ENCODE assay signal across 11 mouse cellular contexts in genomic region chr13:47843541-47844267, GRCm38 (mm10).
DNase-seq lines count a peak whose midpoint lies in the region; ATAC-seq and TF ChIP-seq lines count a peak whose summit lies in the region.
"Had no signal": no experiment of that assay in that cellular context is flagged by ENCODE, and none has a peak within 500 bp of the region (broad histone marks: within the 10 kb centered on the region; RNA-seq: fewer than 3 reads in every experiment).

No protein-coding gene starts in this region.

- H3K36me3 ChIP-seq in intestine, embryonic 14.5 days (ENCODE audit: control insufficient read depth, insufficient read depth, low read length), result no peaks in the 10 kb centered on the region
- no peaks in the 10 kb centered on the region for H3K36me3 ChIP-seq in intestine, embryonic 16.5 days (ENCODE audit: control insufficient read depth, insufficient read depth, low read length)
- no peaks in the 10 kb centered on the region for H3K36me3 ChIP-seq in forebrain, postnatal 0 days (ENCODE audit: insufficient read depth)
- no peaks in the 10 kb centered on the region for H3K36me3 ChIP-seq in midbrain, embryonic 14.5 days (ENCODE audit: control insufficient read depth, insufficient read depth, low read length)
- no peaks in the 10 kb centered on the region for H3K36me3 ChIP-seq in kidney, embryonic 16.5 days (ENCODE audit: insufficient read depth, low read length)

- H3K27me3 ChIP-seq in intestine, embryonic 14.5 days (replicated peaks; ENCODE audit: control insufficient read depth, insufficient read depth, low read length), result no peaks in the 10 kb centered on the region
- H3K27me3 ChIP-seq in intestine, embryonic 16.5 days (replicated peaks; ENCODE audit: control insufficient read depth, insufficient read depth, low read length), result no peaks in the 10 kb centered on the region
- no peaks in the 10 kb centered on the region for H3K27me3 ChIP-seq in forebrain, postnatal 0 days (ENCODE audit: insufficient read depth, low read length)
- no peaks in the 10 kb centered on the region for H3K27me3 ChIP-seq in midbrain, embryonic 14.5 days (ENCODE audit: control insufficient read depth, insufficient read depth, low read length)
- no peaks in the 10 kb centered on the region for H3K27me3 ChIP-seq in kidney, embryonic 16.5 days (ENCODE audit: insufficient read depth, low read length)
- H3K27me3 ChIP-seq: Patski had no signal

- DNase-seq in intestine, embryonic 14.5 days (ENCODE audit: low spot score), result no peak
- peak; percentile 9 for DNase-seq in embryo, embryonic 9.5 days (ENCODE audit: extremely low spot score)
- no peak for DNase-seq in forebrain, postnatal 0 days
- DNase-seq in midbrain, embryonic 14.5 days, result peak; percentile 79
- DNase-seq in urinary bladder, postnatal 14 days (ENCODE audit: low spot score), result no peak
- DNase-seq in ovary, postnatal 14 days (ENCODE audit: low spot score), result no peak
- DNase-seq: cerebellum, postnatal 14 days; lung, postnatal 14 days had no signal

- no peak for TF ChIP-seq CTCF in forebrain, postnatal 0 days (IDR thresholded peaks at IDR 0.05; ENCODE audit: low read depth)

- no peak overlapping the region for H3K4me2 ChIP-seq in intestine, embryonic 14.5 days (ENCODE audit: low read length)
- H3K4me2 ChIP-seq in intestine, embryonic 16.5 days (ENCODE audit: low read depth, low read length), result no peak overlapping the region
- peak overlapping the region; percentile 15; the same call in 1 of the 2 replicates for H3K4me2 ChIP-seq in forebrain, postnatal 0 days (ENCODE audit: low read depth)
- peak overlapping the region; percentile 45 for H3K4me2 ChIP-seq in midbrain, embryonic 14.5 days (ENCODE audit: low read length)
- H3K4me2 ChIP-seq in kidney, embryonic 16.5 days (replicated peaks; ENCODE audit: low read depth, low read length), result no peak overlapping the region

- H3K4me3 ChIP-seq in intestine, embryonic 14.5 days (ENCODE audit: low read depth, low read length), result no peak overlapping the region
- H3K4me3 ChIP-seq in intestine, embryonic 16.5 days (ENCODE audit: low read length), result no peak overlapping the region
- no peak overlapping the region for H3K4me3 ChIP-seq in forebrain, postnatal 0 days (ENCODE audit: low read depth, low read length)
- H3K4me3 ChIP-seq in midbrain, embryonic 14.5 days (replicated peaks; ENCODE audit: low read depth, low read length), result no peak overlapping the region
- H3K4me3 ChIP-seq in kidney, embryonic 16.5 days (ENCODE audit: low read length), result no peak overlapping the region

- H3K27ac ChIP-seq in intestine, embryonic 14.5 days (ENCODE audit: low read depth), result peak overlapping the region; percentile 38; the same call in 1 of the 2 replicates
- no peak overlapping the region for H3K27ac ChIP-seq in intestine, embryonic 16.5 days (ENCODE audit: low read length)
- H3K27ac ChIP-seq in forebrain, postnatal 0 days (ENCODE audit: low read depth, low read length), result no peak overlapping the region
- H3K27ac ChIP-seq in midbrain, embryonic 14.5 days (replicated peaks; ENCODE audit: low read depth, low read length), result peak overlapping the region; percentile 73
- H3K27ac ChIP-seq in kidney, embryonic 16.5 days (ENCODE audit: low read length), result no peak overlapping the region

- peaks cover 6% of the 10 kb centered on the region for H3K4me1 ChIP-seq in intestine, embryonic 14.5 days (replicated peaks; ENCODE audit: control insufficient read depth, insufficient read depth, low read length)
- H3K4me1 ChIP-seq in intestine, embryonic 16.5 days (ENCODE audit: control insufficient read depth, insufficient read depth, low read length), result peaks cover 1% of the 10 kb centered on the region; the same call in 1 of the 2 replicates
- H3K4me1 ChIP-seq in forebrain, postnatal 0 days (ENCODE audit: insufficient read depth), result peaks cover 9% of the 10 kb centered on the region; the same call in 1 of the 2 replicates
- peaks cover 19% of the 10 kb centered on the region for H3K4me1 ChIP-seq in midbrain, embryonic 14.5 days (ENCODE audit: control insufficient read depth, insufficient read depth, low read length)
- peaks cover 5% of the 10 kb centered on the region; the same call in 1 of the 2 replicates for H3K4me1 ChIP-seq in kidney, embryonic 16.5 days (ENCODE audit: insufficient read depth, low read length)

- 60% methylated on average over 13 of the region's 13 CpGs for WGBS in intestine, embryonic 14.5 days
- WGBS in intestine, embryonic 16.5 days, result 53% methylated on average over 13 of the region's 13 CpGs
- 7% methylated on average over 13 of the region's 13 CpGs for WGBS in forebrain, postnatal 0 days
- WGBS in midbrain, embryonic 14.5 days, result 4% methylated on average over 13 of the region's 13 CpGs
- 53% methylated on average over 13 of the region's 13 CpGs for WGBS in kidney, embryonic 16.5 days

- H3K9me3 ChIP-seq in intestine, embryonic 14.5 days (ENCODE audit: control insufficient read depth, low read length), result no peaks in the 10 kb centered on the region
- no peaks in the 10 kb centered on the region; the same call in 1 of the 2 replicates for H3K9me3 ChIP-seq in intestine, embryonic 16.5 days (ENCODE audit: control insufficient read depth, low read length)
- H3K9me3 ChIP-seq in forebrain, postnatal 0 days (ENCODE audit: low read length), result no peaks in the 10 kb centered on the region
- H3K9me3 ChIP-seq in midbrain, embryonic 14.5 days (ENCODE audit: control insufficient read depth, low read length), result 0 out of 2 replicates have a peak, but pooled peaks cover 2% of the 10 kb centered on the region
- 0 out of 2 replicates have a peak, but pooled peaks cover 2% of the 10 kb centered on the region for H3K9me3 ChIP-seq in kidney, embryonic 16.5 days (ENCODE audit: low read length)

- ATAC-seq in intestine, embryonic 14.5 days (replicated peaks; ENCODE audit: low FRiP score, low TSS enrichment, low read depth), result no peak; the same call in 1 of the 2 replicates
- no peak for ATAC-seq in intestine, embryonic 16.5 days
- peak; percentile 43; the same call in 1 of the 2 replicates for ATAC-seq in forebrain, postnatal 0 days
- ATAC-seq in midbrain, embryonic 14.5 days (ENCODE audit: low FRiP score, low TSS enrichment), result peak; percentile 37; the same call in 1 of the 2 replicates
- ATAC-seq in kidney, embryonic 16.5 days (ENCODE audit: low FRiP score, low TSS enrichment), result no peak
- ATAC-seq: Patski had no signal

- H3K9ac ChIP-seq in intestine, embryonic 14.5 days (ENCODE audit: low read length), result no peak overlapping the region
- H3K9ac ChIP-seq in intestine, embryonic 16.5 days (ENCODE audit: low read depth, low read length), result no peak overlapping the region
- H3K9ac ChIP-seq in forebrain, postnatal 0 days, result no peak overlapping the region
- no peak overlapping the region; the same call in 1 of the 2 replicates for H3K9ac ChIP-seq in midbrain, embryonic 14.5 days (replicated peaks; ENCODE audit: low read length)
- H3K9ac ChIP-seq in kidney, embryonic 16.5 days (replicated peaks; ENCODE audit: low read length), result no peak overlapping the region

Comparison
In these comparisons a context has a peak if more than half of its experiments do, and no peak if none do; other contexts are left out.
1. H3K27ac ChIP-seq: peak in intestine, embryonic 14.5 days (single experiment) and midbrain, embryonic 14.5 days (single experiment); none in intestine, embryonic 16.5 days (single experiment), forebrain, postnatal 0 days (single experiment) and kidney, embryonic 16.5 days (single experiment).
2. ATAC-seq: peak in forebrain, postnatal 0 days (single experiment) and midbrain, embryonic 14.5 days (single experiment); none in intestine, embryonic 14.5 days (single experiment), intestine, embryonic 16.5 days (single experiment) and kidney, embryonic 16.5 days (single experiment).
3. DNase-seq: peak in embryo, embryonic 9.5 days (single experiment) and midbrain, embryonic 14.5 days (single experiment); none in intestine, embryonic 14.5 days (single experiment), forebrain, postnatal 0 days (single experiment), urinary bladder, postnatal 14 days (single experiment) and ovary, postnatal 14 days (single experiment).
4. H3K4me2 ChIP-seq: peak in forebrain, postnatal 0 days (single experiment) and midbrain, embryonic 14.5 days (single experiment); none in intestine, embryonic 14.5 days (single experiment), intestine, embryonic 16.5 days (single experiment) and kidney, embryonic 16.5 days (single experiment).